Mouse (Mus musculus): ENCODE results near the gene Slc17a8.

The Slc17a8 gene

GRCm38 (mm10) chr10:89527054-89527453 is 94.0 kb downstream of the Slc17a8 start:
- DNase-seq (ENCODE audit: low read depth) = no peak

- DNase-seq (ENCODE audit: low read depth) = no peak
These were observed 95.2 kb downstream of the Slc17a8 start for GRCm38 (mm10) chr10:89525823-89526222.
